Mouse (Mus musculus): ENCODE data around the gene Map1b. TPM values are rescaled to one million over a fixed set of nuclear protein-coding genes. Genes with fewer than 3 reads are reported as not detected.
A peak's percentile ranks its signal among the peaks of the same experiment; 100 is the strongest.

The Map1b gene
- polyA plus RNA-seq, 1 experiment from 2014 or later, result 172 TPM

DNA sequence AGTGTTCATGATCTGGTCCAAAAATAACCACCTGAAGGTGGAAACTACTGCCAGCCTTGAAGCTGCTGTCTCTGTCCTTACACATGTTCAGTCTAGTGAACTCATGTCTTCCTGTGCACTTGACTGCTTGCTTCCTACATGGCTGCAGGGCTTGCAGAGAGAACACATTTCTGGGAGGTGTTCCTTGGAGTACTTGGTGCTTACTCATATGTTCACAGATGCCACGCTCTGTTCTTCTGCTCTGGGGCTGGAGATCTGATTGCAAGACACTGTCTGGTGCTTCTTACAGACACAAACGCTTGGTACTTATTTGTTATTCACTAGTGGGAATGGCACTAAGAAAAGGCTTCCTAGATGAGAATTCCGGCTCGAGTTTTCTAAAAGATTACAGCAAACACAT is 54.5 kb downstream of the Map1b start:
- ATAC-seq (ENCODE audit: insufficient number of reproducible peaks, low FRiP score, low TSS enrichment, low read depth), result no peak
- Histone ChIP-seq H3K4me1 (peaks cover 20% of the 10 kb centered on the region), H3K4me3 (replicated peaks) (no peak overlapping the region), H3K36me3 (no peaks in the 10 kb centered on the region), H3K9ac (no peak overlapping the region), H3K27me3 (no peaks in the 10 kb centered on the region), H3K9me3 (replicated peaks) (no peaks in the 10 kb centered on the region), H3K4me2 (replicated peaks) (no peak overlapping the region), H3K27ac (replicated peaks) (no peak overlapping the region)
- WGBS, result 79% methylated on average over 4 of the region's 4 CpGs

DNA sequence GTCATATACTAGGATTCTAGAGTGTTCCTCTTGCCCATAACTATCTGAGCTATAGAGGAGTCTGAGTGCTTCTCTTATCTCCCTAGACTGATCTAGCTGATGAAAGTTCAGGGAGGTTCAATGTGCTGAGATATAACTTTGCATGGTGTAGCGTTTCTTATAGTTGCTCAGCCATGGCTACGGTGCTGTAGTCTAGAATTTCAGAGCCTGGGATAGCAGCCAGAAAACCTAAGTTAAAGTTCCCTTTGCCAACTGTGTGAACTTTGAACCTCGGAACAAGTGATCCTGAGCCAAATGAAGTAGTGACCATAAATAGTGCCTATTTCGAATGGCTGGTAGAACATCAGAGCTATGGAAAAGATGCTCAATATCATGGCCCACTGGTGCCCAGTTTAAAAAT is 56.7 kb downstream of the Map1b start:
- peak overlapping the region; percentile 80 for H3K27ac ChIP-seq (replicated peaks)
- no peak overlapping the region for H3K4me2 ChIP-seq (replicated peaks)
- H3K4me1 ChIP-seq, result peaks cover 20% of the 10 kb centered on the region
- H3K27me3 ChIP-seq, result no peaks in the 10 kb centered on the region
- no peaks in the 10 kb centered on the region for H3K9me3 ChIP-seq (replicated peaks)
- H3K36me3 ChIP-seq, result no peaks in the 10 kb centered on the region
- 56% methylated on average over 4 of the region's 4 CpGs for WGBS
- no peak overlapping the region for H3K4me3 ChIP-seq (replicated peaks)
- ATAC-seq (ENCODE audit: insufficient number of reproducible peaks, low FRiP score, low TSS enrichment, low read depth), result no peak
- no peak overlapping the region for H3K9ac ChIP-seq

DNA sequence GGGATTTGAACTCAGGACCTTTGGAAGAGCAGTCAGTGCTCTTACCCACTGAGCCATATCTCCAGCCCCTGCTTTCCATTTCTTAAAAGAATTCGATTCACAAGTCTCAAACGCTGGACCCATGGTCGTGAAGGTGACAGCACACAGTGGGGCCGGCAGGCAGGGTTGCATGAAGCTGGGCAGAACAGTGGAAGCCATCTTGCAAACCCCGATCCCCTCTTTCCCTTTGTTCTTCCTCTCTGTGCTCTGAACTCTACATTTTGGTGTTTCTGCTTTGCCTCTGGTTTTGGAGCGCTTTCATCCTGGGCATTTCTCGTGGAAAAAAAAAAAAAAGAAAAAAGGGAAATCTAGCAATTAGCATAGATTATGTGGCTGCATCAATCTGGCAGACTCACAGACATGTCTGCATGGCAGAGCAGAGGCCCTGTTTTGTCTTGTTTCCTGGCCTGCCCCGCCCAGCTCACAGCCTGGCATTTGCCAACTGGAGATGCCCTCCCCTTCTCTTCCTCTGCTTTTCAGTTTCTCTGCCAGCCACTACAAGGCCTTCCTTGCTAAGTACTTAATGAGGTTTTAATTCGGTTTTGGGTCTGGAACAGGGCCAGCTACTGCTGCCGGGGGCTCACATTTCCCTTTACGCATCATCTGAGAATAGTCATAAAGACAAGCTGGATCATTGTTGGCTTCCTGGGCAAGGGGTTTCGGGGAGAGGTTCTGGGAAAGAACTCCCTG is 57.5 kb downstream of the Map1b start:
- Histone ChIP-seq H3K27ac (replicated peaks) (peak overlapping the region; percentile 80), H3K27me3 (no peaks in the 10 kb centered on the region), H3K4me1 (peaks cover 20% of the 10 kb centered on the region), H3K36me3 (no peaks in the 10 kb centered on the region), H3K9ac (no peak overlapping the region), H3K4me3 (replicated peaks) (no peak overlapping the region), H3K4me2 (replicated peaks) (no peak overlapping the region), H3K9me3 (replicated peaks) (no peaks in the 10 kb centered on the region)
- WGBS, result 41% methylated on average over 12 of the region's 12 CpGs
- peak; percentile 87 for ATAC-seq (ENCODE audit: insufficient number of reproducible peaks, low FRiP score, low TSS enrichment, low read depth)

DNA sequence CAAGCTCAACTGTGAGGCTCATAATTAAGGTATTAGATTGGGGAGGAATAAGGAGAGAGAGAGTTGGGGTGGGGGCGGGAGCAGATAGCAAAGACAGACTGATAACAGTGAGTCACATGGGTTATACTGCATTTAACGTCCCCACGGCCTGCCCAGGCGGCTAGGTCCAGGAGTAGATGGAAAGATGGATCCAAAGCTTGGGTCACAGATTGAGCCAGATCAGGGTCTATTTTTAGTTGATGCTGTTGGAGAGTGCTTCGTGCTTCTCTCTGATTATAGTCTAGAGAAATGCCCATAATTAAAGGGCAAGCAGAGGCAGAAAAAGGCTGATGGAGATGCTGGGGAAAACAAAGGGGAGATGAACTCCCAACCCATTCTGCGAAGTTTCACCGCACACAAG is 61.4 kb downstream of the Map1b start:
- Histone ChIP-seq H3K9me3 (replicated peaks) (no peaks in the 10 kb centered on the region), H3K9ac (no peak overlapping the region), H3K4me1 (peaks cover 18% of the 10 kb centered on the region), H3K4me3 (replicated peaks) (no peak overlapping the region), H3K27ac (replicated peaks) (no peak overlapping the region), H3K4me2 (replicated peaks) (no peak overlapping the region), H3K27me3 (no peaks in the 10 kb centered on the region), H3K36me3 (no peaks in the 10 kb centered on the region)
- no peak for ATAC-seq (ENCODE audit: insufficient number of reproducible peaks, low FRiP score, low TSS enrichment, low read depth)
- WGBS, result 82% methylated on average over 7 of the region's 7 CpGs

DNA sequence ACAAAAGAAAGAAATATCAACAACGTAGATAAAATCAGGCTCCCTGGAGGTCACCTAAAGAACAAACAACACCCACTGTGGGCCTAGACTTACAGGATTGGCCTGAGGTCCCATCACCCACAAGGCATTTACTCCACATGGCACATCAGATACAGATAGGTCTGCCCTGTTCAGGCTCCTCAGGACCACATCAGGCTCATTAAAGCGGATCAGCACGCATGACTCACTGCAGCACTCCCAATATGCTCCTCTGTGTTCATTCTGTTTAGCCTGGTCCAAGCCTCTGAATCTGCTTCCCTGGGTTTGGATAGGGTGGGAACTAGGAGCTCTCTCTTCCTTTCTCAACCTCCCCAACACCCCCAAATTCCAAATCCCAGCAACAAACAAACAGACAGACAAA is 63.9 kb downstream of the Map1b start:
- Histone ChIP-seq H3K36me3 (no peaks in the 10 kb centered on the region), H3K27me3 (no peaks in the 10 kb centered on the region), H3K4me3 (replicated peaks) (no peak overlapping the region), H3K27ac (replicated peaks) (no peak overlapping the region), H3K9ac (no peak overlapping the region), H3K4me1 (peaks cover 24% of the 10 kb centered on the region), H3K9me3 (replicated peaks) (no peaks in the 10 kb centered on the region), H3K4me2 (replicated peaks) (no peak overlapping the region)
- no peak for ATAC-seq (ENCODE audit: insufficient number of reproducible peaks, low FRiP score, low TSS enrichment, low read depth)
- WGBS, result 86% methylated on average over 3 of the region's 3 CpGs

DNA sequence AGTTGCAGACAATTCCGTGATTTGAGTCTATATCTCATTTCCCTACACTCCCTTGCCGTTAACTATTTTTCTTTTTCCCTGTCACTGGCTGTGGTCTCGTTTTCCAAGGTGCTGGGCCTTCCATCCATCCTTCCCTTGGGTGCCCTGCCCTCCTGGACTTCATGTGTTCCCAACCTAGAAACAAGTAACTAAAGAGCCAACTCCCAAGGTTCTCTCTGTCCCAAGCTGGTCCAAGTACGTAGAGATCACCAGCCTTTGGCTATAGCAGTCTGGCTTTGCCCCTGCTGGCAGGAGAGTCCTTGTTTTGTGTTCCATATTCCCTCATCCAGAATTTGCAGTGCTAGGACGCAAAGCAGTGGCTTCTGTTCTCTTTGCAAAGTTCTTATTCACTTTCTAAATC is 65.1 kb downstream of the Map1b start:
- Histone ChIP-seq H3K4me3 (replicated peaks) (no peak overlapping the region), H3K9ac (no peak overlapping the region), H3K4me1 (peaks cover 32% of the 10 kb centered on the region), H3K4me2 (replicated peaks) (no peak overlapping the region), H3K9me3 (replicated peaks) (no peaks in the 10 kb centered on the region), H3K27me3 (no peaks in the 10 kb centered on the region), H3K27ac (replicated peaks) (no peak overlapping the region), H3K36me3 (no peaks in the 10 kb centered on the region)
- 83% methylated on average over 5 of the region's 5 CpGs for WGBS
- no peak for ATAC-seq (ENCODE audit: insufficient number of reproducible peaks, low FRiP score, low TSS enrichment, low read depth)

DNA sequence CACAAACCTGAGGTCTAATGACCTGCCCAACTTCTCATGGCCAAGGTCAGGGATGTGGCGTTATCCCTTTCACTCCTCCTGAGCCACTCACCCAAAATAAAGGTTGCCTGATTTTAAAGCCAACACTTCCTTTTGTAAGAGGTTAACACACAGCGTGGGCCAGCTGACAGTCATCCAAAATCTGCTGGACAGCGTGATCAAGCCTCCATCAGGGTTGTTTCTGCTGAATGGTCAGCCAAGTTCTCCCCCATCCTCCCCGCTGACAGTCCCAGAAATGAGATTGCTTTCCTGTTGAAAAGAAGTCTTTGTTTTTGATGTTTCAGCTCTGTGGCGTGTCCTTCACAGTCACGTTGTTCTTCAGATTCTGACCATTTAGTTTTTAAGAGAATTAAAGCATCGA is 65.6 kb downstream of the Map1b start:
- H3K27me3 ChIP-seq, result no peaks in the 10 kb centered on the region
- H3K9me3 ChIP-seq (replicated peaks), result no peaks in the 10 kb centered on the region
- peaks cover 32% of the 10 kb centered on the region for H3K4me1 ChIP-seq
- H3K36me3 ChIP-seq, result no peaks in the 10 kb centered on the region
- no peak overlapping the region for H3K4me3 ChIP-seq (replicated peaks)
- H3K4me2 ChIP-seq (replicated peaks), result no peak overlapping the region
- ATAC-seq (ENCODE audit: insufficient number of reproducible peaks, low FRiP score, low TSS enrichment, low read depth), result no peak
- 82% methylated on average over 7 of the region's 7 CpGs for WGBS
- no peak overlapping the region for H3K9ac ChIP-seq
- H3K27ac ChIP-seq (replicated peaks), result no peak overlapping the region

DNA sequence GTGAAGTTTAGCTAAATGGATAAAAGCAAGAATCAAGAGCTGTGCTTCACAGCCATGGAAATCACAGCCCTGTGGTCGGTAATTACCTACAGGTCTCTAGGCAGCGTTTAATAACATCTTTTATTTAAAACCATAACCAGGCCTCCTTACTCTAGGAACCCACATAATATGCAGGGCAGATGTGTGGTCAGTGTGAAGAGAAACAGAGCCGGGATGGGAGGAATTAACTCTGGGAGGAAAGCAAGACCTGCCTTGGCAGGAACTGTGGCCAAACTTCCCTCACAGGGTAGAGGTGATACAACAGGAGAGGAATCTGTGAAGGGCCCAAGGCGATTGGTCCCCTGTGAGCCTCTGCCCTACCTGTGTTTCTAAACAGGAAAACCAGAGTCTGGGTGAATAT is 66.8 kb downstream of the Map1b start:
- Histone ChIP-seq H3K9me3 (replicated peaks) (no peaks in the 10 kb centered on the region), H3K36me3 (no peaks in the 10 kb centered on the region), H3K27ac (replicated peaks) (0 out of 2 replicates have a peak overlapping the region, but pooled peaks have one; percentile 34), H3K27me3 (no peaks in the 10 kb centered on the region), H3K4me3 (replicated peaks) (no peak overlapping the region), H3K4me1 (peaks cover 38% of the 10 kb centered on the region), H3K4me2 (replicated peaks) (no peak overlapping the region), H3K9ac (no peak overlapping the region)
- ATAC-seq (ENCODE audit: insufficient number of reproducible peaks, low FRiP score, low TSS enrichment, low read depth), result no peak; the same call in 1 of the 2 replicates
- WGBS, result 47% methylated on average over 4 of the region's 4 CpGs

DNA sequence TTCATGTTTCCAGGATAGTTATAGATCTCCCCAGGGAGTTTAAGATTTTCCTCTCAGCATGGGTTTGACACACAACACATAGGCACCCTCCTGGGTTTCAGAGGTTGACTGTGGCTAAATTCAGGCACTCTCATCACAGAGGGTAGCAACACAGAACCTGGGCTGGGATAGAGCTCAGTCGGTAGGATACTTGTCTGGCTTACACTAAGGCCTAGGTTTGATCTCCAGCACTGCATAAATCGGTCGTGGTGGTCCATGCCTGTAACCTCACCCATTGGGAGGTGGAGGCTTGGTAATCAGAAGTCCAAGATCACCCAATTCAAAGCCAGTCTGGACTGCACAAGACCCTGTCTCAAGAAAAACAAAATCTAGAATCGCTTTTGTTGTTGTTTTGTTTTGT is 68.1 kb downstream of the Map1b start:
- H3K27me3 ChIP-seq, result no peaks in the 10 kb centered on the region
- H3K36me3 ChIP-seq, result no peaks in the 10 kb centered on the region
- no peak for ATAC-seq (ENCODE audit: insufficient number of reproducible peaks, low FRiP score, low TSS enrichment, low read depth)
- no peak overlapping the region for H3K4me3 ChIP-seq (replicated peaks)
- H3K9ac ChIP-seq, result no peak overlapping the region
- H3K27ac ChIP-seq (replicated peaks), result no peak overlapping the region
- WGBS, result 63% methylated on average over 4 of the region's 4 CpGs
- H3K4me2 ChIP-seq (replicated peaks), result no peak overlapping the region
- no peaks in the 10 kb centered on the region for H3K9me3 ChIP-seq (replicated peaks)
- H3K4me1 ChIP-seq, result peaks cover 50% of the 10 kb centered on the region

DNA sequence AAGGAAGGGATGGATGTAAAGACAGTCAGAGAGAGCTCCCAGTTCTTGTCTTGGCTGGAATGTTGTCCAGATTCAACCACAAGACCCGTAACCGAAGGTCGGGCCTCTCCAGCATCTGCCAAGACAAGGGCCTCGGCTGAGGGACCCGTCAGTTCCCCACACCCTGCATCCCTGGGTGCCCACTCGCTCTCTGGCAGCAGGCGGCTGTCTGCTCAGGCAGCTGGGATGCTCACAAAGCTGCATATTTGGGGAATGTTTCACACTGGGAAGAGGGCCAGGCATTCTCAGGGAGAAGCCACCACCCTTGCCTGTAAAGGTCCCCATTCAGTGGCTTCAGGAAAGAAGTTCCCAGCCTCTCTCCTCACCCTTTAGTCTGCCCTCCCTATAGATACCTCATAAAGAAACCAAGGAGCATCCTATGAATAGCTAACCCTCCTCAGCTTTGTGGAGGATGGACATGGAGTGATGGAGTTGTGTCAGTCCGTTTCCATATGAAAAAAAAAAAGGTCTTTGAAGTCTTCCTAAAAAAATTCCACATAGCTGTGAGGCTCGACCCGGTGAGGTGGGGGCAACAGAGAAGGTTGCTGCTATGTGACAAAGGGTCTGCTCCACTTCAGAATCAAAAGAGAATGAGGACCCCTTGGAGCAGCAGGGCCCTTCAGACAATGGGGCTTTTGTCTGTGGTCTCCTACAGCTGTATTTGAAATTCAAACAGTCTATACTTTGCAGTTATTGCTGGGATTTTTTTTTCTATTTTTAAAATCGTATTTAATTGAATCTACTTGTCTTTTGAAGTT is 68.7 kb downstream of the Map1b start:
- no peak overlapping the region for H3K9ac ChIP-seq
- H3K9me3 ChIP-seq (replicated peaks), result no peaks in the 10 kb centered on the region
- H3K27ac ChIP-seq (replicated peaks), result peak overlapping the region; percentile 60
- H3K27me3 ChIP-seq, result no peaks in the 10 kb centered on the region
- 35% methylated on average over 11 of the region's 11 CpGs for WGBS
- ATAC-seq (ENCODE audit: insufficient number of reproducible peaks, low FRiP score, low TSS enrichment, low read depth), result peak; percentile 46
- H3K4me1 ChIP-seq, result peaks cover 56% of the 10 kb centered on the region
- no peak overlapping the region for H3K4me3 ChIP-seq (replicated peaks)
- H3K4me2 ChIP-seq (replicated peaks), result no peak overlapping the region
- H3K36me3 ChIP-seq, result no peaks in the 10 kb centered on the region

DNA sequence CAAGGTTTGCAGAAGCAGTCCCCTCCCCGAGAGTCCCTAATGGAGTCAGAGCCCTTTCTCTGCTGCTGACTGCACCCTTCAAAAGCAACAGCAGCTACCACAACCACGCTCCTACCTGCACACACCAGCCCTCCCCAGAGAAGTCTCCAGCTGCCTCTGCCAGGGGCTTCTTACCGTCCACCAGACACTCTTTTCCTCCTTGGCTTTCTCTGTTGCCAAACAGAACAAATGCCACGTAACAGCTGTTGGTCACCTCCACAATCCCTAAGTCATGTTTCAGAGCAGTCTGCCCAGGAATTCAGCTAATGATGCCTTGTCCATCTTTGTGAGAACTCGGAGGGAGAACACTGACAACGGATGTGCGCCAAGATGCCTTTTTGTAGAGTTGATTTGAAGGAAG is 69.3 kb downstream of the Map1b start:
- no peak overlapping the region for H3K9ac ChIP-seq
- no peaks in the 10 kb centered on the region for H3K27me3 ChIP-seq
- H3K36me3 ChIP-seq, result no peaks in the 10 kb centered on the region
- no peak overlapping the region for H3K4me2 ChIP-seq (replicated peaks)
- no peak for ATAC-seq (ENCODE audit: insufficient number of reproducible peaks, low FRiP score, low TSS enrichment, low read depth)
- 72% methylated on average over 7 of the region's 7 CpGs for WGBS
- peaks cover 62% of the 10 kb centered on the region for H3K4me1 ChIP-seq
- H3K4me3 ChIP-seq (replicated peaks), result no peak overlapping the region
- H3K9me3 ChIP-seq (replicated peaks), result no peaks in the 10 kb centered on the region
- H3K27ac ChIP-seq (replicated peaks), result peak overlapping the region; percentile 60
